Mouse (Mus musculus): ENCODE measurements around the gene Tldc2.
A peak's percentile ranks its signal among the peaks of the same experiment; 100 is the strongest.

The Tldc2 gene

GRCm38 (mm10) chr2:157086796-157087195 is at the start of gene Tldc2:
Gene Tldc2, plus strand, starts transcription at chr2:157087055.
- no peak for DNase-seq (ENCODE audit: inconsistent age in 2 of 2, low spot score in 1 of 2)

- DNase-seq (ENCODE audit: inconsistent age in 2 of 2, low spot score in 1 of 2) = peak in 1 of 2 experiments; percentile 81
Measured at GRCm38 (mm10) chr2:157037303-157037702, 49.6 kb upstream of the Tldc2 start.

GRCm38 (mm10) chr2:157039900-157040648 is 46.8 kb upstream of the Tldc2 start:
- DNase-seq (ENCODE audit: inconsistent age in 2 of 2, low spot score in 1 of 2) = peak; percentile 74 to 89

- peak in 1 of 2 experiments; percentile 71 for DNase-seq (ENCODE audit: inconsistent age in 2 of 2, low spot score in 1 of 2)
Measured at GRCm38 (mm10) chr2:157040649-157041046, 46.2 kb upstream of the Tldc2 start.

- DNase-seq (ENCODE audit: inconsistent age in 2 of 2, low spot score in 1 of 2) = peak; percentile 4 to 17
Measured at GRCm38 (mm10) chr2:157041421-157041820, 45.4 kb upstream of the Tldc2 start.

GRCm38 (mm10) chr2:157043556-157043955 is 43.3 kb upstream of the Tldc2 start:
- DNase-seq (ENCODE audit: inconsistent age in 2 of 2, low spot score in 1 of 2) = peak in 1 of 2 experiments; percentile 21

GRCm38 (mm10) chr2:157043987-157044386 is 42.9 kb upstream of the Tldc2 start:
- peak in 1 of 2 experiments; percentile 33 for DNase-seq (ENCODE audit: inconsistent age in 2 of 2, low spot score in 1 of 2)

GRCm38 (mm10) chr2:157045932-157046331 is 40.9 kb upstream of the Tldc2 start:
- DNase-seq (ENCODE audit: inconsistent age in 2 of 2, low spot score in 1 of 2) = no peak

- DNase-seq (ENCODE audit: inconsistent age in 2 of 2, low spot score in 1 of 2) = peak in 1 of 2 experiments; percentile 18
Measured at GRCm38 (mm10) chr2:157046956-157047355, 39.9 kb upstream of the Tldc2 start.

- DNase-seq (ENCODE audit: inconsistent age in 2 of 2, low spot score in 1 of 2) = no peak
Measured at GRCm38 (mm10) chr2:157048395-157049181, 38.3 kb upstream of the Tldc2 start.

GRCm38 (mm10) chr2:157049831-157050243 is 37.0 kb upstream of the Tldc2 start:
- DNase-seq (ENCODE audit: inconsistent age in 2 of 2, low spot score in 1 of 2) = no peak

GRCm38 (mm10) chr2:157052448-157052847 is 34.4 kb upstream of the Tldc2 start:
- DNase-seq (ENCODE audit: inconsistent age in 2 of 2, low spot score in 1 of 2) = peak in 1 of 2 experiments; percentile 72

GRCm38 (mm10) chr2:157053124-157053523 is 33.7 kb upstream of the Tldc2 start:
- peak in 1 of 2 experiments; percentile 42 for DNase-seq (ENCODE audit: inconsistent age in 2 of 2, low spot score in 1 of 2)

GRCm38 (mm10) chr2:157053787-157054186 is 33.1 kb upstream of the Tldc2 start:
- DNase-seq (ENCODE audit: inconsistent age in 2 of 2, low spot score in 1 of 2) = no peak

GRCm38 (mm10) chr2:157054297-157054696 is 32.6 kb upstream of the Tldc2 start:
- DNase-seq (ENCODE audit: inconsistent age in 2 of 2, low spot score in 1 of 2) = peak; percentile 92 to 96

GRCm38 (mm10) chr2:157054816-157055215 is 32.0 kb upstream of the Tldc2 start:
- DNase-seq (ENCODE audit: inconsistent age in 2 of 2, low spot score in 1 of 2) = no peak

- DNase-seq (ENCODE audit: inconsistent age in 2 of 2, low spot score in 1 of 2) = peak in 1 of 2 experiments; percentile 68
Measured at GRCm38 (mm10) chr2:157055721-157056120, 31.1 kb upstream of the Tldc2 start.

- peak; percentile 18 to 83 for DNase-seq (ENCODE audit: inconsistent age in 2 of 2, low spot score in 1 of 2)
Measured at GRCm38 (mm10) chr2:157057186-157057585, 29.7 kb upstream of the Tldc2 start.

GRCm38 (mm10) chr2:157057758-157058157 is 29.1 kb upstream of the Tldc2 start:
- DNase-seq (ENCODE audit: inconsistent age in 2 of 2, low spot score in 1 of 2) = no peak

GRCm38 (mm10) chr2:157058342-157058998 is 28.4 kb upstream of the Tldc2 start:
- peak; percentile 32 to 55 for DNase-seq (ENCODE audit: inconsistent age in 2 of 2, low spot score in 1 of 2)

- no peak for DNase-seq (ENCODE audit: inconsistent age in 2 of 2, low spot score in 1 of 2)
Measured at GRCm38 (mm10) chr2:157059166-157059565, 27.7 kb upstream of the Tldc2 start.

Data from adrenal gland, adult (tissue).